Mouse (Mus musculus) forebrain, embryonic 13.5 days (tissue): ENCODE data around the gene Hoxa11. TPM values are rescaled to one million over a fixed set of nuclear protein-coding genes. Genes with fewer than 3 reads are reported as not detected.

Experiments used
- ATAC-seq: fragments of 200-750 bp; cut with Nextera tagmentation; 2 replicates; pipeline ENCODE4 v1.8.0; 2017
- H3K27ac ChIP-seq: fragments of 300-500 bp; sonication (generic); 2 replicates; pipeline ENCODE4 v1.5.1; 2015; ENCODE audit warnings: inconsistent platforms, mild to moderate bottlenecking, moderate library complexity
- H3K27me3 ChIP-seq: fragments of 300-500 bp; sonication (generic); 2 replicates; pipeline ENCODE4 v1.6.1; 2015; ENCODE audit warnings: mild to moderate bottlenecking, inconsistent platforms
- H3K36me3 ChIP-seq: fragments of 300-500 bp; sonication (generic); 2 replicates; pipeline ENCODE4 v1.6.1; 2015; ENCODE audit warnings: mild to moderate bottlenecking, inconsistent platforms; ENCODE audit not compliant: poor library complexity, severe bottlenecking
- H3K4me1 ChIP-seq: fragments of 300-500 bp; sonication (generic); 2 replicates; pipeline ENCODE4 v1.6.1; 2015; ENCODE audit warnings: inconsistent platforms
- H3K4me2 ChIP-seq: fragments of 300-500 bp; sonication (generic); 2 replicates; pipeline ENCODE4 v1.6.1; 2015; ENCODE audit warnings: inconsistent platforms, mild to moderate bottlenecking, moderate library complexity
- H3K4me3 ChIP-seq: fragments of 300-500 bp; sonication (generic); 2 replicates; pipeline ENCODE4 v1.5.1; 2015; ENCODE audit warnings: mild to moderate bottlenecking, inconsistent platforms
- H3K9ac ChIP-seq: fragments of 300-500 bp; sonication (generic); 2 replicates; pipeline ENCODE4 v1.6.1; 2015; ENCODE audit warnings: mild to moderate bottlenecking, inconsistent platforms
- H3K9me3 ChIP-seq: fragments of 300-500 bp; sonication (generic); replicated peaks from 2 replicates; pipeline ENCODE4 v1.6.1; 2016; ENCODE audit warnings: inconsistent platforms
- WGBS: fragments of 180-500 bp; shearing (Covaris S2); methylation state at CpG from one replicate; pipeline ENCODE4 v1.1.7; 2015; 5-methylcytosine and 5-hydroxymethylcytosine counted together
- polyA plus RNA-seq: library from polyadenylated mRNA; unstranded; fragments of >200 nt; fragmentation: Nextera tagmentation; extraction: Ambion mirVana; gene quantifications from 2 replicates; pipeline ENCODE4 v1.2.1, GENCODE M21; 2015

Hoxa11 gene
- polyA plus RNA-seq, 1 experiment from 2014 or later, result 0.12 TPM

DNA sequence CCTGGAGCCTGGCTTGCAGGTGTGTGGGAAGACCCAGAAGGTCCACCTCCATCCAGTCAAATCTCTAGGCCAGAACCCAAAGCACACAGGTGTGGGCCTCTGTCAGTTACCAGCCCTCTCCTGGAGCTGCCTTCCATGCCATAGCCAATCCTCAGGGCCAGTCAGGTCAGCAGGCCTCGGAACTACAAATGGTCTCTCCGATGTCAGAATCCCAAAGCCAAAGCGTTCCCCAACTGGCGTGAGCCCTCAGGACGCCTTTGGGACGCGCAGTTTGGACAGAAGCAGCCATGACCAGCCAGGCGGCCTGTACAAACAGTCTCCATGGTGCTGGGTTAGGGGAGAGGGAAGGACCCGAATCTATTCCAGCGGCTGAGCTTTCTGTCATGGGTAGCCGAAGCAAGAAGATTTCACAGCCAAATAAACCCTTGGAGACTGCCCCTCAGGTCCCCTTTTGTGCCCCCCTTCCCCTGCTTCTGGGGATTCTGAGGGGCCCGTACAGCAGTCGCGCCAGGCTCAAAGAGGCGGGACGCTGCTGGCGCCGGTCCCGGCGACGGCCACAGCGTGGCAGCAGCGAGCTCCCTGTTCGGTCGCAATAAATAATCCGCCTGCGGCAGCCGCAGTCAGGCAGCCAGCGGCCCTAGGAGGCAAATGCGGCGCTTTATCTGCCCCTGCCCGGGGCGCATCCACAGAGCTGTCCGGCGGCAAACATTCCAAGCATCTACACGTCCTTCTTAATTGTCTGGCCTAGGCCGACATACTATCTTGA lies 34.3 kb downstream of the Hoxa11 start:
- H3K4me2 ChIP-seq, result no peak overlapping the region
- H3K27ac ChIP-seq, result no peak overlapping the region
- 0 out of 2 replicates have a peak, but pooled peaks cover 8% of the 10 kb centered on the region for H3K4me1 ChIP-seq
- no peak overlapping the region for H3K4me3 ChIP-seq
- WGBS, result 1% methylated on average over 37 of the region's 37 CpGs
- H3K9ac ChIP-seq, result no peak overlapping the region
- peak; percentile 48 for ATAC-seq
- no peaks in the 10 kb centered on the region for H3K9me3 ChIP-seq
- peaks cover 100% of the 10 kb centered on the region for H3K27me3 ChIP-seq
- no peaks in the 10 kb centered on the region for H3K36me3 ChIP-seq

DNA sequence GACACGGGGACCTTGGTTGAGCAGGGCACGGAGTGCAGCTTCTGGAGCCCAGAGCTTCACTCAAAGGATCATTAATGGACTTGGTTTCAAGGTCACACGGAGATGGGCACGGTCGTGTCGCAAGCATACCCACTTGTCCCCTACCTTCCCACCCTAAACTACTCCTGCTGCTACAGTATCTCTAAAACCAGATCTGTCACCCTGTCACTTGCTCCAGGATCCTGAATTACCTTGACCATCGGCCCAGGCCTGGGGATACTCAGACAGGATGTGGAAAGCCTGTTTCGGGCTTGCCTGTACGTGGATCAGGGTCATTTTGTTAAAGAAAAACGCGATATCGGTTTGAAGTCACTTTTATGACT lies 35.9 kb downstream of the Hoxa11 start:
- Histone ChIP-seq H3K27ac (no peak overlapping the region), H3K36me3 (no peaks in the 10 kb centered on the region), H3K9ac (no peak overlapping the region), H3K27me3 (peaks cover 100% of the 10 kb centered on the region), H3K4me1 (0 out of 2 replicates have a peak, but pooled peaks cover 8% of the 10 kb centered on the region), H3K9me3 (no peaks in the 10 kb centered on the region), H3K4me3 (no peak overlapping the region), H3K4me2 (no peak overlapping the region)
- 5% methylated on average over 12 of the region's 12 CpGs for WGBS
- ATAC-seq, result no peak

DNA sequence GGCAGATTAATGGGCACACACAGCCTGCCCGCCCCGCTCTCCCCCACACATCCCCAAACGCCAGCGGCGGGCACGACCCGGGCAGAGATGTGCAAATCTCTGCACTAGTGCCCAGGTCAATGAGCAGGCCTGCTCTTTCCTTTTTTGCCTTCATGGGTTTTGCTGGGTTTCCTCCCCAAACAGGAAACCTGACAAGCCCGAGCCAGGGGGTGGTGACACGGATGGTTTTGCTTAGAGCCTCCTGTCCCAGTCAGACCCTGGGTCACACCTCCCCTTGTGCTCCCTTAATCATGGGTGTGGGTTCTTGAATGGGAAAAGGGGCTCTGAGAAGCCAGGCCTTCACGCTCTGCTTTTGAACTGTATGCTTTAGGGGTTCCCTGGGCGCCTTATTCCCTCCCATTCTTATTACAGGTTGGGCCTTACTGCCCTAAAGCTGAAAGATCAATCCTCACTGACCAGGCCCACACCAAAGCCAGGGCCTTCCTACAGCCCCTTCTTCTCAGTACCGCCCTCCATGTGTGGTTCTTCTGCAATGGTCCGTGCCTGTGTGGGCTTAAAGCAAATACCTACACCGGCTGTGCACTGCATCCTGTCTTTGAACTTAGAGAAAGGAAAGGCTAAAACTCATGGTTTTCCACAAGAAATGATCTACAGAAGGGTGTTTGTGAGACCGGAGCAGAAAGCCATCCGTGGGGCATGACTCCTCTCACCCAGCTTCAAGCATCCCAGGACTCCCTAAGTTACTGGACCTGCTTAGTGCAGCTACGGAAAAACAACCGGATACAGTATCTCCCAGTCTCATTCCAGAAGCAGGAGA lies 36.5 kb downstream of the Hoxa11 start:
- Histone ChIP-seq H3K9me3 (no peaks in the 10 kb centered on the region), H3K27ac (no peak overlapping the region), H3K4me3 (no peak overlapping the region), H3K27me3 (peaks cover 100% of the 10 kb centered on the region), H3K4me1 (peaks cover 13% of the 10 kb centered on the region), H3K36me3 (no peaks in the 10 kb centered on the region), H3K9ac (no peak overlapping the region), H3K4me2 (0 out of 2 replicates have a peak overlapping the region, but pooled peaks have one; percentile 13)
- no peak for ATAC-seq
- 3% methylated on average over 18 of the region's 18 CpGs for WGBS

DNA sequence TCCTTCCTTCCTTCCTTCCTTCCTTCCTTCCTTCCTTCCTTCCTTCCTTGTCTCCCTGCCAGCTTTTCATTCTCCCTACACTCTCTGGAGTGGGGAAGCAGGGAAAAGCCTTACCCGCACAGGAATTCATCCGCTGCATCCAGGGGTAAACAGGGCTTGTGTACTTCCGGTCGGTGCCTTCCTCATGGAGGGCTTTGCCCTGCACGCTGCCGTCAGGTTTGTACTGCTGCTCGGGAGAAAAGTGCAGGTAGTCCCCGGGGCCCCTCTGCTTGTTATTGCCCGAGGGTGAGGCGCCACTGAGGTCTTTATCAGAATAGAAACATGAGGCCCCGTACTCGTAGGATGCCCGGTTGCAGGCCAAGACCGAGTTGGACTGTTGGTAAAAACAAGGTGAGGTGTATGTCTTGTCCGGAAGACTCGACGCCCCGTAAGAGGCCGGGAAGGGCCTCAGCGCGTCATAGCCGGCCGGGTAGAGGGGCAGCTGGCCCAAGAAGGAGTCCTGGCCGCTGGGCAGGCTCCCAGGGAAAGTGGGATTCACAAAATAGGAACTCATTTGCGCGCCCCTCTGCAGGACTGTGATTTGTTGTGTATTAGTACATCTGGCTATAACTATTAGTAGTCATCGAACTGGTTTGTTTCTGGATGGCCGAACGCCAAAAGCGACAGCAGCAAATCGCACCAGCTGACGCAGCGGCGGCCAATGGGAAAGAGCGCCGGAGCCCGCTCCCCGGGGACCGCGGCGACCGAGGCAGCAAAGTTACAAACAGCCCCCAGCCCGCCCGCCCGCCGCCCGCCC lies 37.3 kb downstream of the Hoxa11 start, which contains the start of gene Hoxa6:
Gene Hoxa6 (minus strand): TSS at position 651 of the 796 bp plus-strand sequence.
- Histone ChIP-seq H3K9me3 (no peaks in the 10 kb centered on the region), H3K27me3 (peaks cover 100% of the 10 kb centered on the region), H3K4me1 (peaks cover 20% of the 10 kb centered on the region), H3K9ac (no peak within 1 kb of the TSS), H3K36me3 (no peaks in the 10 kb centered on the region), H3K4me2 (0 out of 2 replicates have a peak within 1 kb of the TSS, but pooled peaks have one; percentile 13), H3K27ac (no peak within 1 kb of the TSS), H3K4me3 (no peak within 1 kb of the TSS)
- WGBS, result 1% methylated on average over 47 of the region's 47 CpGs
- no peak for ATAC-seq

DNA sequence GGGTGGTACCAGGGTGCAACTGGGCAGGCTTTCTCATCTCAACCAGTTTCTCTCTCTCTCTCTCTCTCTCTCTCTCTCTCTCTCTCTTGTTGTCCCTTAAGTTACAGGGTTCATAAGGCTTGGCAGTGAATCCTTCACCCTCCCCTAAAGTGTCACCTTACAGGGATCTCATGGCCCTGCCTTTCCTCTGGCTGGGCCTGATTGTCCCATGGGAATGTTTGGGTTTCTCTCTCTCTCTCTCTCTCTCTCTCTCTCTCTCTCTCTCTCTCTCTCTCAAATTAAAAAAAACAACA lies 38.0 kb downstream of the Hoxa11 start:
- ATAC-seq, result no peak
- H3K27me3 ChIP-seq, result peaks cover 100% of the 10 kb centered on the region
- no peak overlapping the region for H3K9ac ChIP-seq
- H3K36me3 ChIP-seq, result no peaks in the 10 kb centered on the region
- H3K4me2 ChIP-seq, result no peak overlapping the region
- no peak overlapping the region for H3K27ac ChIP-seq
- no peak overlapping the region for H3K4me3 ChIP-seq
- H3K4me1 ChIP-seq, result peaks cover 18% of the 10 kb centered on the region
- H3K9me3 ChIP-seq, result no peaks in the 10 kb centered on the region

DNA sequence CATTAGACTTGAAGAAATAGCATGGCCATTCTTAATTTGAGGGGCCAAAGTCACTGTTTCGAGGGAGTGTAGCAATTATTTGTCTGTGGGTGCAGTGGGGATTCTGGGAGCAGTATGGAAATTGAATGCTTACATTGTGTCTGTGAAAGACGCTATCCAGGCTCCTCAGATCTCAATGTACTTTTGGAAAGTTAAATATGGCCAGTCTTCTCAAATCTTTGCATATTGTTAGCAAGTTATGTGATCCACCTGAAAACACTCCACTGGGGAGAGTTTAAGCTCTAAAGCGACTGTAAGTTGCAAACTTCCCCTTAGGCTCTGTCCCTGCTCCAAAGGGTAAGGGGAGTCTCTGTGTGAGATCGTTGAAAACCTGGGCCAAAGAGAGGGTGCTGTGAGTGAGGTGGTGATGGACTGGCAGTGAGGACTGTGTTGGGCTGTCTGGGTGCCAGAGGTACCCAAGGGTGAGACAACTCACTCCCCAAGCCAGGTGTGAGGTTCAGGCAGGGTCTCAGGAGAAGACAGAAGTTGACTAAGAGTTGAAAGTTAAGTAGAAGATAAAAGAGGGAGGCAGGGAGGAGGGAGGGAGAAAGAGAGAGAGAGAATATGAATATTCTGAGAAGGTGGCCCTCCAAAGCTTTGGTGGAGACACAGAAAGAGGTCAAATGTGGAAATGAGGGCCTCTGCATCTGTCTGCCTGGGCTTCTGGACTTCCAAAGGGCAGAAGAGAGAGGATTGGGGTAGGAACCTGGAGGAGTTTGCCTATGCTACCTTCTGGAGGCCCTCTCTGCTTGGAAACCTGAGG lies 38.5 kb downstream of the Hoxa11 start:
- no peak for ATAC-seq
- no peaks in the 10 kb centered on the region for H3K9me3 ChIP-seq
- no peak overlapping the region for H3K4me3 ChIP-seq
- H3K4me1 ChIP-seq, result peaks cover 18% of the 10 kb centered on the region
- no peak overlapping the region for H3K9ac ChIP-seq
- H3K27ac ChIP-seq, result no peak overlapping the region
- no peaks in the 10 kb centered on the region for H3K36me3 ChIP-seq
- H3K27me3 ChIP-seq, result peaks cover 100% of the 10 kb centered on the region
- no peak overlapping the region for H3K4me2 ChIP-seq
- under 1% methylated on average over 4 of the region's 4 CpGs for WGBS

DNA sequence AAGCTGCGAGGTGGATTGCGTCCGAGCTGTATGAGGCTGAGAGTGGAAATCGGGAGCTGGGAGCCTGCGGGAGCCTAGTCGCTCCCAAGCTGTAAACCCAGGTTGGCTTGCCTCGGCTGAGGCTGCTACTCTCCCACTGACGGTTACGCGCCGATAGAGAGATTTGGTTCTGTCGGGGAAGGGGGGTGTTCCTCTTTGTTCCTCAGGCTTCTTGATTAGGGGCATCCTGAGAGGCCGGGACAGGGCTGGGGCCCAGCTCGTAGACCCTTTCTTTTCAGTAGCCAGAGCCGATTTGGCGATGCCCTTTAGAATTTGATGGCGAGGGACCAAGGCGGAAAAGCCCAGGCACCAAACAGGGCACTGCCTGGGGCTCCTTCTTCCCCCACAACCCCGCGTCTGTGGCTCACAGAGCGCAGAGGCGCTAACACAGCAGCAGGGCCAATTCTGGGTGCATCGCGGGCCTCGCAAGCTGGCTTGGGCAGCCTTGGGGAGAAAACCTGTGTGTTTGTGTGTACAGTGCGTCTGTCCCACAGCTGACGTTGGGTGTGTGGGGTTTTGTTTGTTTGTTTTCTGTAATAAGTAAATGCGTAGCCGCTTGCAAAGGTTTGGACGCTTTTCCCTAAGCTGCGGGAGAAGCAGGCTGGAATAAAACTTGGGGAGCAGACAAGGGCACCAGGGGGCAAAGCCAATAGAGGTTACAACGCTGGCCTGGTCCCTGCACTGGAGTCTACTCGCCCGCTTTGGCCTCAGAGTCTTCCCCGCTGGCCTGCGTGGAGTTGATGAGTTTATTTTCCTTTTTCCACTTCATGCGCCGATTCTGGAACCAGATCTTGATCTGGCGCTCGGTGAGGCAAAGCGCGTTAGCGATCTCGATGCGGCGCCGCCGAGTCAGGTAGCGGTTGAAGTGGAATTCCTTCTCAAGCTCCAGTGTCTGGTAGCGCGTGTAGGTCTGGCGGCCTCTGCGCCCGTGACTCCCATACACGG lies 39.7 kb downstream of the Hoxa11 start:
- no peaks in the 10 kb centered on the region for H3K9me3 ChIP-seq
- no peaks in the 10 kb centered on the region for H3K36me3 ChIP-seq
- H3K27me3 ChIP-seq, result peaks cover 100% of the 10 kb centered on the region
- ATAC-seq, result no peak
- H3K4me3 ChIP-seq, result no peak overlapping the region
- peaks cover 18% of the 10 kb centered on the region for H3K4me1 ChIP-seq
- no peak overlapping the region for H3K4me2 ChIP-seq
- no peak overlapping the region for H3K27ac ChIP-seq
- no peak overlapping the region for H3K9ac ChIP-seq
- 1% methylated on average over 55 of the region's 55 CpGs for WGBS

DNA sequence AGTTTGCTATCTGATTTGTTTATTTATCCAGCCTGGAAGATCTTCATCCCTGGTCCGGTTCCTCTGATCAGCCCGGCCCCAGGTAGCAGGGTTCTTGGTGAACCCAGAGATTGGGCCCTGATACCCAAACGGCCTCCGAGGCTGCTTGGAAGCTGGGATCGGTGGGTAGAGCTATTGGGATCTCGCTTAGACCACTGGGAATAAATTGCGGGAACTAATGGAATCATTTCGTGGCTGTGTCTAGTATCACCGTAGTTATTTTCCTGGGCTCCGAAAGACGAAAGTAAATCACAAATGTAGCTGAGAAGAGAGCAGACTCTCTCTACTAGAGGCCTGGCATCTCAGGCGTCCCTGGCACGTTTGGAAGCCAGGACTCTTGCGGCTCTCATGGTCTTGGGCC lies 40.4 kb downstream of the Hoxa11 start:
- no peak overlapping the region for H3K9ac ChIP-seq
- 4% methylated on average over 14 of the region's 14 CpGs for WGBS
- H3K27me3 ChIP-seq, result peaks cover 100% of the 10 kb centered on the region
- peaks cover 18% of the 10 kb centered on the region for H3K4me1 ChIP-seq
- no peaks in the 10 kb centered on the region for H3K36me3 ChIP-seq
- H3K9me3 ChIP-seq, result no peaks in the 10 kb centered on the region
- no peak overlapping the region for H3K4me2 ChIP-seq
- ATAC-seq, result no peak
- no peak overlapping the region for H3K27ac ChIP-seq
- H3K4me3 ChIP-seq, result no peak overlapping the region

DNA sequence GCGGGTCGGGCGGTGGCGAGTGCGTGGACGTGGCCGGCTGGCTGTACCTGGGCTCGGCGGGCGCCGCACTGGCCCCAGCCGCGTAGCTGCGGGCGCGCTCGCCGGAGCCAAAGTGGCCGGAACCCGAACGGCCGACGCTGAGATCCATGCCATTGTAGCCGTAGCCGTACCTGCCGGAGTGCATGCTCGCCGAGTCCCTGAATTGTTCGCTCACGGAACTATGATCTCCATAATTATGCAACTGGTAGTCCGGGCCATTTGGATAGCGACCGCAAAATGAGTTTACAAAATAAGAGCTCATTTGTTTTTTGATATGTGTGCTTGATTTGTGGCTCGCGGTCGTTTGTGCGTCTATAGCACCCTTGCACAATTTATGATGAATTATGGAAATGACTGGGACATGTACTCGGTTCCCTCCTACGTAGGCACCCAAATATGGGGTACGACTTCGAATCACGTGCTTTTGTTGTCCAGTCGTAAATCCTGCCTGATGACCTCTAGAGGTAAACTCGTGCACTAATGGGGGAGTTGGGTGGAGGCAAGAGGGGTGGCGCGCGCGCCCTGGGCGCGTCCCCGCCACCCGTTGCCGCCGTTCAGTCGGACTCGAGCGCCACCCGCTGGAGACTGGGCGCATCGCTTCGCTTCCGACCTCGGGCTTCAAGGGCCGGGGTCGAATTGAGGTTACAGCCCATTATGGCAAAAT lies 41.4 kb downstream of the Hoxa11 start, which contains the start of gene Hoxa5:
Gene Hoxa5 (minus strand): TSS at position 538 of the 703 bp plus-strand sequence.
- Histone ChIP-seq H3K9ac (no peak within 1 kb of the TSS), H3K4me2 (peak within 1 kb of the TSS; percentile 34), H3K4me1 (peaks cover 18% of the 10 kb centered on the region), H3K36me3 (no peaks in the 10 kb centered on the region), H3K27ac (no peak within 1 kb of the TSS), H3K4me3 (peak within 1 kb of the TSS; percentile 16), H3K27me3 (peaks cover 100% of the 10 kb centered on the region), H3K9me3 (no peaks in the 10 kb centered on the region)
- under 1% methylated on average over 60 of the region's 65 CpGs for WGBS
- ATAC-seq, result no peak

DNA sequence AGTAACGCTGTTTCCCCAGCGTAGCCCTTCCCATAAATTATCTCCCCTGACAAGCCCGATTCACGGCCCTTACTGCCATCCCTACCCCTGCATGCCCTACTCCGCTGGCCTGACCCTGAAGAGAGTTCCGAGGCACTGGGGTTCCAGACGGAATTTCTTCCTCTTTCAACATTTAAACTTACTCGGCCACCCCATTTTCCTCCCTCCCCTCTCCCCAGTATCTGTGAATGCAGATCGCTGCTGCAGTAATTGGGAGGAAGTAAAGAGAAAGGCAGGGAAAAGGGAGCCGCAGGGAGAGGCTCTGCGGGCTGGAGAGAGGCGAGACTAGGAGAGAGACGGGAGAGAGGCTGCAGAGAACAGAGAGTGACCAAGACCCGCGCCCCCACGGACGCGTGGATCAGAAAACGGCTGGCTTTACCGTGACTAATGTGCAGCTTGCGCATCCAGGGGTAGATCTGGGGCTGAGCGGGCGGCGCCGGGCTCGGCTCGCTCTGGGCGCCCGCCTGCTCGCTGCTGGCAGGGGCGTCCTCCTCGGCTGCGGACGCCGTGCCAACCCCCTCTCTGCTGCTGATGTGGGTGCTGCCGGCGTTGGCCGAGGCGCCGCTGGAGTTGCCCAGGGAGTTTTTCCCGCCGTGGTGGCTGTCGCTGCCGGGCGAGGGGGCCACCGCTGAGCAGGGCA lies 42.1 kb downstream of the Hoxa11 start:
- Histone ChIP-seq H3K36me3 (no peaks in the 10 kb centered on the region), H3K4me3 (peak overlapping the region; percentile 16), H3K27ac (no peak overlapping the region), H3K9me3 (no peaks in the 10 kb centered on the region), H3K4me2 (peak overlapping the region; percentile 34), H3K4me1 (peaks cover 14% of the 10 kb centered on the region), H3K27me3 (peaks cover 100% of the 10 kb centered on the region), H3K9ac (no peak overlapping the region)
- WGBS, result 0% methylated on average over 44 of the region's 46 CpGs
- ATAC-seq, result no peak
